Mouse (Mus musculus) cortical plate, adult 2 months (tissue): ENCODE results near the gene Atg101.

Source experiments
- CTCF ChIP-seq: fragments of 200-500 bp; IDR thresholded peaks from 2 replicates; pipeline ENCODE4 v1.5.1; 2011; ENCODE audit warnings: mild to moderate bottlenecking, control low read depth, low read length; ENCODE audit not compliant: insufficient read depth; ENCODE audit errors: extremely low read depth
- POLR2A ChIP-seq: fragments of 200-500 bp; IDR thresholded peaks from 2 replicates; pipeline ENCODE4 v1.6.1; 2011; ENCODE audit warnings: mild to moderate bottlenecking, low read length, control low read depth; ENCODE audit not compliant: insufficient read depth; ENCODE audit errors: extremely low read depth

DNA sequence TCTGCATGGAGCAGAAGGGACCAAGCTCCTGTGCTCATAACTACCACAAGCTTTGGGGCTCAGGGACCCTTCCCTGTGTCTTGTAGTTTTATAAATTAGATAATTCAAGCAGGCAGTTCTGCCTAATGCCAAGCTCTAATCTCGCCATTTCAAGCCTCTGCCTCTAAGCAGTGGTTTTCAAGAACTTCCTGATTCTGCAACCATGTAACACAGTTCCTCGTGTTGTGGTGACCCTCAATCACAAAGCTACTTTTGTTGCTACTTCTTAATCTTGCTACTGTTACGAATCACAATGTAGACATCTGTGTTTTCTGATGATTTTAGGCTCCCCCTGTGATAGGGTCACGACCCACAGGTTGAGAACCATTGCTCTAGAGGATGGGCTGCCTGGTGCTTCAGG, 49.6 kb downstream of the Atg101 start:
- no peak for TF ChIP-seq POLR2A
- TF ChIP-seq CTCF = no peak
